Mouse (Mus musculus): ENCODE data around the gene Tbcel. TPM values are rescaled to one million over a fixed set of nuclear protein-coding genes. Genes with fewer than 3 reads are reported as not detected.

The Tbcel gene
- total and polyA plus RNA-seq, 3 experiments = 13.8 to 39.8 (median 20.4) TPM

DNA sequence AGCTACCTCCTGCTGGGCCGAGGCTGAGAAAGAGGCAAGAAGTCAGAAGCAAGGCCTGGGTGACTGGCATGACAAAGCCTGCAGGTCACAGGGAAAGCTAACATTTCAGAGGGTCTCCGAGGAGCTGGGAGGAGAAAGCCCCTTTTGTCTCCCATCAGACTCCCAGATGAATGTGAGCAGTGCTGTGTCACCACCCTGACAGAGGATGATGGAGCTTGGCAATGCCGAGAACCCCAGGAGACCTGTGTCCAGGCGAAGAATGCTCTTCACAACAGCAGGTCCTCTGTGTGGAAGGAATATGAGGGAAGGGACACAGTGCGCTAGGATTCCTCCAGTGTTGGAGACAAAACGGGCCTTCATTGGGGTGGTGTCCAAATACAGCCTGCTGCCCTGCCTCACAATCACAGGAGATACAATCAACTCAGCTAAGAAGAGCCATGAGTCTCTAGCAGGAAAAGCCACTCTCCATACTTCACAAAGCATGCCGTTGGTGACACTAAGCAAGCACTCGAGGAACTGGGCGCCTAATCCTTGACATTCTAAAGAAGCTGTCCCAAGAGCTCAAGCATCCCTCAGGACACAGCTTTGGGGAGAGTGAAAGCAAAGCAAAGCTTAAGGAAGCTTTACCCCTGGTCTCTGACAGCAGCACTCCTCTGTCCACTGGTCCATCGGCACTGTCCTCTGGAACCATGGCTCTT, 80.8 kb downstream of the Tbcel start:
- Histone ChIP-seq H3K27ac (ENCODE audit: control insufficient read depth, low read depth, low read length) (no peak overlapping the region), H3K36me3 (ENCODE audit: control insufficient read depth in 1 of 2, insufficient read depth in 2 of 2, low read length in 2 of 2) (peaks cover 0 to 24% of the 10 kb centered on the region in 2 experiments; a peak in 2 of 4 replicates)

DNA sequence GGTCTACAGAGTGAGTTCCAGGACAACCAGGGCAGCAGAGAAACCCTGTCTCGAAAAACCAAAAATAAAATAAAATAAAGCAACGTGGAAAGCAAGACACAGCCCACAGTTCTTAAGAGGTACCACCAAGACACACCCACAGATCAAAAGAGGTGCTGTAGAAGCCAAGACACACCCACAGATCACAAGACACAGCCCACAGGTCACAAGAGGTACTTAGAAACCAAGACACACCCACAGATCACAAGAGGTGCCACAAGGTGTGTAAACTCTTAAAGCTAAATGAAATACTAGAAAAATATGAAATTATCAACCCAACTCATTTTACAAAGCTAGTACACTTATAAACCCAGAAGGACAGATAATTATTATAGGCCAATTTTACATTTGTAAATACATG, 84.0 kb downstream of the Tbcel start:
- H3K4me3 ChIP-seq (ENCODE audit: control insufficient read depth in 1 of 2, insufficient read depth in 1 of 2, low read depth in 2 of 2, low read length in 2 of 2) = no peak overlapping the region
- no peak overlapping the region for H3K9ac ChIP-seq (ENCODE audit: control insufficient read depth, low read depth, low read length, poor library complexity, severe bottlenecking)
- TF ChIP-seq POLR2AphosphoS5 (IDR thresholded peaks at IDR 0.05; ENCODE audit: borderline replicate concordance, low read depth, low read length) (no peak), MAFK (IDR thresholded peaks at IDR 0.05; ENCODE audit: borderline replicate concordance, low read depth, low read length) (no peak), TCF12 (IDR thresholded peaks at IDR 0.05; ENCODE audit: low read depth, low read length) (no peak), GATA1 (IDR thresholded peaks at IDR 0.05; ENCODE audit: low read depth, low read length) (no peak), TAL1 (IDR thresholded peaks at IDR 0.05; ENCODE audit: low read length) (no peak), EP300 (IDR thresholded peaks at IDR 0.05; ENCODE audit: low read depth in 1 of 2, low read length in 2 of 2) (no peak), MYC (IDR thresholded peaks at IDR 0.05; ENCODE audit: low read depth, low read length) (no peak), MAZ (IDR thresholded peaks at IDR 0.05; ENCODE audit: low read depth, low read length) (no peak), POLR2AphosphoS2 (IDR thresholded peaks at IDR 0.05; ENCODE audit: low read length) (no peak), MXI1 (IDR thresholded peaks at IDR 0.05; ENCODE audit: low read depth, low read length) (no peak), ZC3H11A (IDR thresholded peaks at IDR 0.05; ENCODE audit: low read depth, low read length) (no peak)
- DNase-seq (ENCODE audit: low read depth, low spot score) = no peak
- no peaks in the 10 kb centered on the region for H3K9me3 ChIP-seq (replicated peaks; ENCODE audit: insufficient read depth, low read length)
- H3K4me1 ChIP-seq (ENCODE audit: control insufficient read depth in 1 of 2, insufficient read depth in 2 of 2, low read length in 2 of 2) = no peaks in the 10 kb centered on the region
- no peak overlapping the region for H3K27ac ChIP-seq (ENCODE audit: control insufficient read depth, low read depth, low read length)
- H3K36me3 ChIP-seq (ENCODE audit: control insufficient read depth in 1 of 2, insufficient read depth in 2 of 2, low read length in 2 of 2) = peaks cover 0 to 12% of the 10 kb centered on the region in 2 experiments; a peak in 2 of 4 replicates
- no peaks in the 10 kb centered on the region for H3K27me3 ChIP-seq (ENCODE audit: control insufficient read depth in 1 of 2, insufficient read depth in 2 of 2, low read length in 2 of 2)
- no peaks in the 10 kb centered on the region for H3K79me2 ChIP-seq (ENCODE audit: control insufficient read depth, insufficient read depth, low read length, poor library complexity)

More for the DNA sequence above, 80.8 kb downstream of the Tbcel start:
- Histone ChIP-seq H3K79me2 (ENCODE audit: control insufficient read depth, insufficient read depth, low read length, poor library complexity) (no peaks in the 10 kb centered on the region), H3K9me3 (replicated peaks; ENCODE audit: insufficient read depth, low read length) (no peaks in the 10 kb centered on the region), H3K27me3 (ENCODE audit: control insufficient read depth in 1 of 2, insufficient read depth in 2 of 2, low read length in 2 of 2) (no peaks in the 10 kb centered on the region), H3K4me3 (ENCODE audit: control insufficient read depth in 1 of 2, insufficient read depth in 1 of 2, low read depth in 2 of 2, low read length in 2 of 2) (no peak overlapping the region), H3K9ac (ENCODE audit: control insufficient read depth, low read depth, low read length, poor library complexity, severe bottlenecking) (no peak overlapping the region), H3K4me1 (ENCODE audit: control insufficient read depth in 1 of 2, insufficient read depth in 2 of 2, low read length in 2 of 2) (no peaks in the 10 kb centered on the region)
- TF ChIP-seq NRF1 (IDR thresholded peaks at IDR 0.05; ENCODE audit: insufficient read depth, low read depth, low read length, poor library complexity, severe bottlenecking) (no peak), CTCF (IDR thresholded peaks at IDR 0.05 in 2 of 3, conservative IDR thresholded peaks at IDR 0.05 in 1 of 3; ENCODE audit: control insufficient read depth in 1 of 3, insufficient read depth in 1 of 3, low read depth in 2 of 3, low read length in 3 of 3, poor library complexity in 1 of 3, severe bottlenecking in 1 of 3) (no peak), ELF1 (IDR thresholded peaks at IDR 0.05; ENCODE audit: low read depth, low read length) (no peak), UBTF (IDR thresholded peaks at IDR 0.05; ENCODE audit: borderline replicate concordance, insufficient read depth, low read depth, low read length) (no peak), TBP (IDR thresholded peaks at IDR 0.05; ENCODE audit: low read depth, low read length) (no peak), ZKSCAN1 (IDR thresholded peaks at IDR 0.05; ENCODE audit: low read depth, low read length) (no peak), POLR2AphosphoS5 (IDR thresholded peaks at IDR 0.05; ENCODE audit: borderline replicate concordance, low read depth, low read length) (no peak), MAZ (IDR thresholded peaks at IDR 0.05; ENCODE audit: low read depth, low read length) (no peak), MYC (IDR thresholded peaks at IDR 0.05; ENCODE audit: low read depth, low read length) (no peak), MAFK (IDR thresholded peaks at IDR 0.05; ENCODE audit: borderline replicate concordance, low read depth, low read length) (no peak), EP300 (IDR thresholded peaks at IDR 0.05; ENCODE audit: low read depth in 1 of 2, low read length in 2 of 2) (no peak), POLR2A (IDR thresholded peaks at IDR 0.05; ENCODE audit: control insufficient read depth in 1 of 2, insufficient read depth in 1 of 2, low read depth in 1 of 2, low read length in 2 of 2, poor library complexity in 1 of 2) (no peak), CHD2 (IDR thresholded peaks at IDR 0.05; ENCODE audit: low read length) (no peak), SMC3 (IDR thresholded peaks at IDR 0.05; ENCODE audit: low read depth, low read length) (no peak), MXI1 (IDR thresholded peaks at IDR 0.05; ENCODE audit: low read depth, low read length) (no peak), NELFE (IDR thresholded peaks at IDR 0.05; ENCODE audit: low read depth, low read length) (no peak), SIN3A (IDR thresholded peaks at IDR 0.05; ENCODE audit: low read length) (no peak)
- no peak for DNase-seq (ENCODE audit: low read depth, low spot score)

Measured in MEL (cell line).